Mouse (Mus musculus): ENCODE measurements around the gene Cabp5. TPM values are rescaled to one million over a fixed set of nuclear protein-coding genes. Genes with fewer than 3 reads are reported as not detected.
"Not testable (repeated sequence)": the region's sequence is repeated elsewhere in the genome, so short reads cannot be mapped to it uniquely, and the experiment has no call there.

The Cabp5 gene
- not detected for total RNA-seq (2021)

DNA sequence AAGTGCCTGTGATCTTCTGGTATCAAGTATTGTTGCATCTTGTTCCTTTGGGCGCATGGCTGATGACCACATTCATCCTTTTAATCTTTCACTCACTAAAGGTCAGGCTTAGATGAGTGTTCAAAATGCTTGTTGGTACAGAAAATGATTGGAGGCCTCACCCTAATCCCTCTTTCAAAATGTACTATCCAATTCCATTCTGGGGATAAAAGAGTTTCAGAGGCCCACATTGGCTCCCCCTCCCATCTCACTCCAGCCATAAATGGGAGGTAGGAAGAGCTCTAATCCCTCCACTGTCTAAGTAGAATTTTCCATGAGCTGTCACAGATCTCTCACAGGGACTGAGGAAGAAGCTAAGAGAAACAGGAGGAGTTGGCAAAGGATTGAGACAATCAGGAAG lies at the start of gene Cabp5:
Gene Cabp5, plus strand, starts transcription at position 301 of the 400 bp plus-strand sequence.
- intact Hi-C loops (cut with DNase I) = no loop called here
- no peak for DNase-seq (ENCODE audit: low spot score)

DNA sequence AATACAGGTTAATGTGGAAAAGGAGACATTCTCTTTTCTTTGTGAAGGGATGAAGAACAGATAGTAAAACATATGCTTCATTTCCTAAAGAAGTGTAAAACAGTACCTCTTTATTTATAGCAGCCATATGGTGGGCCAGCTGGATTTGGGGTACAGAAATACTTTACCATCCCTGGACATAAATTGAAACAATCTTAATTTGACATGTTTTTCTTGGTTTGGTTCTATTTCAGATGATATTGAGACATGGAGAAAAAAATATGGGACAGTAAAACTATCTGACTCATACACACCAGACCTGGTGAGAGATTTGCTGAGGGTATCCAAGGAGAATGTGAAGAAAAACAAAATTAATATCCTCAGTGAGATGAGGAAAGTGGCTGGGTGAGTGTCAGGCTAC lies 42.0 kb upstream of the Cabp5 start:
- DNase-seq (ENCODE audit: low spot score) = no peak
- intact Hi-C loops (cut with DNase I) = no loop called here

DNA sequence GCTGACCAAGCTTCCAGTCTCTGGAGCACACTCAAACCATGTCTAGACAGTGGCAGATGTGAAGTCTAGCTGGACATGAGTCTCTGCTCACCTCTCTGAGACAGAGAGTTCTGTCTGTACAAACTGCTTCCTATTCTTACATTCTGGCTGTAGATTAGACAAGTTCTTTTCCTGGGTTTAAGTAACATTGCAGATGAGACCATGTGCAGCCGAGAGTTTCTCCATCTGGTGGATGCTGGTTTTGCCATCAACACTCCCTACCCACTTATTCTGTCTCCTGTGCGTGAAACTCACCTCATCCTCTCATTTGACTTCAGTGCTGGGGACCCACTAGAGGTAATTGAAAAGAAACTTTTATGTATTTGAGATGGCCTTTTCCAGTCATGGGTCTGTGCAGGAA lies 17.3 kb upstream of the Cabp5 start:
- intact Hi-C loops (cut with DNase I) = no loop called here
- no peak for DNase-seq (ENCODE audit: low spot score)

DNA sequence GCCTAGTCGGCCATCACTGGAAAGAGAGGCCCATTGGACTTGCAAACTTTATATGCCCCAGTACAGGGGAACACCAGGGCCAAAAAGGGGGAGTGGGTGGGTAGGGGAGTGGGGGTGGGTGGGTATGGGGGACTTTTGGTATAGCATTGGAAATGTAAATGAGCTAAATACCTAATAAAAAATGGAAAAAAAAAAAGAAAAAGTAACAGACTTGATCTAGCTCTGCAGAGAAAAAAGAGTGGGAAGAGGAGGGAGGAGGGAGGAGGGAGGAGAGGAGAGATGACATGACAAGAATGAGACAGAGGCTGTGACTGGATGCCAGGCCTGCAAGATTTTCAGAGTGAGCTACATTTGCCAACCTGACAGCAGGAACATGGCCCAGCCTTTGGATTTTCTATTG lies 52.6 kb downstream of the Cabp5 start, which contains the start of gene Bsph1:
Gene Bsph1, plus strand, starts transcription at position 301 of the 400 bp plus-strand sequence.
- DNase-seq (ENCODE audit: low spot score); intact Hi-C loops (cut with DNase I): not testable (repeated sequence)

Other genes with a start within 250 kb of the Cabp5 start
- under 1 TPM; 0.03 to 0.05 TPM for gene Vmn1r88, start 238.6 kb upstream of the Cabp5 start, total RNA-seq (2021)
- gene Vmn1r89, start 185.1 kb upstream of the Cabp5 start, total RNA-seq (2021) = not detected
- gene Lig1, start 120.8 kb upstream of the Cabp5 start, total RNA-seq (2021) = 1 to 10 TPM; 3.9 to 4.0 TPM
- 1 to 10 TPM; 7.6 to 7.8 TPM for gene Zswim9, start 119.4 kb upstream of the Cabp5 start, total RNA-seq (2021)
- under 1 TPM in 1 of 2 experiments, not detected in 1; 0.10 TPM for gene Pla2g4c, start 73.5 kb upstream of the Cabp5 start, total RNA-seq (2021)
- not detected for gene Bsph1, start 52.7 kb downstream of the Cabp5 start, total RNA-seq (2021)
- not detected for gene Bsph2, start 172.9 kb downstream of the Cabp5 start, total RNA-seq (2021)
- not detected for gene Sult2a5, start 225.8 kb downstream of the Cabp5 start, total RNA-seq (2021)